Mouse (Mus musculus): ENCODE measurements around the gene Prkce. TPM values are rescaled to one million over a fixed set of nuclear protein-coding genes. Genes with fewer than 3 reads are reported as not detected.

Gene Prkce
- polyA plus RNA-seq, 1 experiment from 2014 or later = 5.3 TPM

DNA sequence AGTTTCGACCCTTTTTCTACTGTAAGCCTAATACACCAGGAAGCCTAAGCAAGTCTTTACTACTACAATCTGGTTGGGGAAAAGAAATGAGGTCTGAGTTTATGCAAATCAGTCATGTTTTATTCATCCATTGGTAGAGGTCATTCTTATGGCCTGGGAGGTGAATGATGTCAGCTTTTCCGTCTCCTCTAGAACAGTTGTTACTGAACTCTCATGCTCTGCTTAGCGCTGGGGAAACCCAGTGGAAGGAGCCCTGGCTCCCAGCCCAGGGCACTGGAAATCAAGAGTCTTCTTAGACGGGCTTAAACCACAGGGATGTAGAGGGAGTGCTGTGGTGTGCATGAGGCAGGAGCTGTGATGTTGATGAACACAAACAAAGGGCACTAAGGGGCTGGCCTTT is 232.4 kb downstream of the Prkce start:
- 61% methylated on average over 4 of the region's 4 CpGs for WGBS
- H3K4me1 ChIP-seq = no peaks in the 10 kb centered on the region
- H3K27me3 ChIP-seq = no peaks in the 10 kb centered on the region
- H3K4me2 ChIP-seq (replicated peaks) = no peak overlapping the region
- no peaks in the 10 kb centered on the region for H3K36me3 ChIP-seq
- H3K27ac ChIP-seq (replicated peaks) = no peak overlapping the region
- H3K9ac ChIP-seq (replicated peaks) = no peak overlapping the region
- no peaks in the 10 kb centered on the region for H3K9me3 ChIP-seq
- no peak overlapping the region for H3K4me3 ChIP-seq
- ATAC-seq (ENCODE audit: low FRiP score, low read depth) = no peak

- H3K27ac ChIP-seq (replicated peaks) = no peak overlapping the region
- no peak for ATAC-seq (ENCODE audit: low FRiP score, low read depth)
Measured at GRCm38 (mm10) chr17:86404795-86405501, 237.4 kb downstream of the Prkce start.

GRCm38 (mm10) chr17:86405644-86406043 is 238.1 kb downstream of the Prkce start:
- Histone ChIP-seq H3K4me2 (replicated peaks) (no peak overlapping the region), H3K9ac (replicated peaks) (no peak overlapping the region), H3K4me1 (peaks cover 8% of the 10 kb centered on the region), H3K36me3 (no peaks in the 10 kb centered on the region), H3K9me3 (no peaks in the 10 kb centered on the region), H3K27ac (replicated peaks) (no peak overlapping the region), H3K4me3 (no peak overlapping the region), H3K27me3 (peaks cover 13% of the 10 kb centered on the region; the same call in 1 of the 2 replicates)
- 88% methylated on average over 8 of the region's 8 CpGs for WGBS
- no peak for ATAC-seq (ENCODE audit: low FRiP score, low read depth)

More at GRCm38 (mm10) chr17:86404795-86405501, 237.4 kb downstream of the Prkce start:
- Histone ChIP-seq H3K4me2 (replicated peaks) (no peak overlapping the region), H3K36me3 (no peaks in the 10 kb centered on the region), H3K27me3 (peaks cover 6% of the 10 kb centered on the region; the same call in 1 of the 2 replicates), H3K9me3 (no peaks in the 10 kb centered on the region), H3K4me3 (no peak overlapping the region), H3K4me1 (peaks cover 2% of the 10 kb centered on the region), H3K9ac (replicated peaks) (no peak overlapping the region)
- WGBS = 74% methylated on average over 11 of the region's 11 CpGs

- Histone ChIP-seq H3K27ac (replicated peaks) (no peak overlapping the region), H3K4me3 (no peak overlapping the region), H3K27me3 (peaks cover 36% of the 10 kb centered on the region), H3K36me3 (no peaks in the 10 kb centered on the region), H3K4me2 (replicated peaks) (no peak overlapping the region), H3K4me1 (peaks cover 24% of the 10 kb centered on the region), H3K9ac (replicated peaks) (no peak overlapping the region), H3K9me3 (no peaks in the 10 kb centered on the region)
- 76% methylated on average over 8 of the region's 8 CpGs for WGBS
- no peak for ATAC-seq (ENCODE audit: low FRiP score, low read depth)
Measured at GRCm38 (mm10) chr17:86407921-86408613, 240.5 kb downstream of the Prkce start.

DNA sequence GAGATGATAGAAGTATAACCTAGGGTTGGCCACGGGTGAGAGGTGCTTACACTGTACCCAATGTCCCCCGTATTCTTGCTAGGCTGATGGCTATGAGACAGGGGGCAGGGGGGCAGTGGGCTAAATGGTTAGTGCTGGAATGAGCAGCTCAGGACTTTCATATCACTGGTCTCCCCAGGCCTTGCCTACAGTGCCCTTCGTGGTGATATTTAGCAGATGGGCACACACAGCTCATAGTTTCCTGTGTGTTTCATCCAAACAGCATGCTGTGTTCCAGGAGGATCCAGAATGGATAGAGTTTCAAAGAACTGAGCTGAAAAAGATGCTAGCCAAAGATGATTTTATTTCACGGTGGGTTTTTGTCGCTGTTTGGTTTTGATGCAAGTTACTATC is 241.0 kb downstream of the Prkce start:
- Histone ChIP-seq H3K9ac (replicated peaks) (no peak overlapping the region), H3K4me3 (no peak overlapping the region), H3K4me2 (replicated peaks) (no peak overlapping the region), H3K27ac (replicated peaks) (no peak overlapping the region), H3K9me3 (no peaks in the 10 kb centered on the region), H3K36me3 (no peaks in the 10 kb centered on the region), H3K4me1 (peaks cover 24% of the 10 kb centered on the region), H3K27me3 (peaks cover 41% of the 10 kb centered on the region)
- ATAC-seq (ENCODE audit: low FRiP score, low read depth) = no peak
- WGBS = 90% methylated on average over 5 of the region's 5 CpGs

- WGBS = 89% methylated on average over 8 of the region's 8 CpGs
- H3K27ac ChIP-seq (replicated peaks) = no peak overlapping the region
- no peaks in the 10 kb centered on the region for H3K36me3 ChIP-seq
- peaks cover 29% of the 10 kb centered on the region for H3K4me1 ChIP-seq
- H3K9me3 ChIP-seq = no peaks in the 10 kb centered on the region
- peaks cover 43% of the 10 kb centered on the region for H3K27me3 ChIP-seq
- no peak overlapping the region for H3K4me2 ChIP-seq (replicated peaks)
- no peak overlapping the region for H3K9ac ChIP-seq (replicated peaks)
- no peak overlapping the region for H3K4me3 ChIP-seq
- ATAC-seq (ENCODE audit: low FRiP score, low read depth) = no peak
Measured at GRCm38 (mm10) chr17:86409485-86409884, 241.9 kb downstream of the Prkce start.

- Histone ChIP-seq H3K9me3 (no peaks in the 10 kb centered on the region), H3K4me2 (replicated peaks) (peak overlapping the region; percentile 27), H3K36me3 (no peaks in the 10 kb centered on the region), H3K27ac (replicated peaks) (no peak overlapping the region; the same call in 1 of the 2 replicates), H3K4me3 (no peak overlapping the region), H3K27me3 (peaks cover 43% of the 10 kb centered on the region), H3K4me1 (peaks cover 33% of the 10 kb centered on the region), H3K9ac (replicated peaks) (no peak overlapping the region)
- peak; percentile 47; the same call in 1 of the 2 replicates for ATAC-seq (ENCODE audit: low FRiP score, low read depth)
- 38% methylated on average over 12 of the region's 12 CpGs for WGBS
Measured at GRCm38 (mm10) chr17:86410496-86410895, 242.9 kb downstream of the Prkce start.

- no peak for ATAC-seq (ENCODE audit: low FRiP score, low read depth)
- H3K36me3 ChIP-seq = no peaks in the 10 kb centered on the region
- no peak overlapping the region for H3K4me2 ChIP-seq (replicated peaks)
- H3K9ac ChIP-seq (replicated peaks) = no peak overlapping the region
- H3K4me3 ChIP-seq = no peak overlapping the region
- peaks cover 42% of the 10 kb centered on the region for H3K4me1 ChIP-seq
- WGBS = 86% methylated on average over 6 of the region's 6 CpGs
- no peaks in the 10 kb centered on the region for H3K9me3 ChIP-seq
- H3K27me3 ChIP-seq = peaks cover 58% of the 10 kb centered on the region
- no peak overlapping the region for H3K27ac ChIP-seq (replicated peaks)
Measured at GRCm38 (mm10) chr17:86412141-86412540, 244.6 kb downstream of the Prkce start.

- no peak overlapping the region for H3K4me3 ChIP-seq
- H3K9ac ChIP-seq (replicated peaks) = no peak overlapping the region
- H3K27me3 ChIP-seq = peaks cover 77% of the 10 kb centered on the region
- H3K9me3 ChIP-seq = no peaks in the 10 kb centered on the region
- 0 out of 2 replicates have a peak overlapping the region, but pooled peaks have one; percentile 25 for H3K27ac ChIP-seq (replicated peaks)
- no peak overlapping the region; the same call in 1 of the 2 replicates for H3K4me2 ChIP-seq (replicated peaks)
- peaks cover 42% of the 10 kb centered on the region for H3K4me1 ChIP-seq
- ATAC-seq (ENCODE audit: low FRiP score, low read depth) = peak; percentile 83
- no peaks in the 10 kb centered on the region for H3K36me3 ChIP-seq
- 51% methylated on average over 8 of the region's 8 CpGs for WGBS
Measured at GRCm38 (mm10) chr17:86414608-86415007, 247.0 kb downstream of the Prkce start.

GRCm38 (mm10) chr17:86415989-86416388 is 248.4 kb downstream of the Prkce start:
- Histone ChIP-seq H3K27me3 (peaks cover 78% of the 10 kb centered on the region), H3K9me3 (0 out of 2 replicates have a peak, but pooled peaks cover 5% of the 10 kb centered on the region), H3K4me2 (replicated peaks) (no peak overlapping the region), H3K36me3 (no peaks in the 10 kb centered on the region), H3K27ac (replicated peaks) (no peak overlapping the region), H3K4me3 (no peak overlapping the region), H3K4me1 (peaks cover 30% of the 10 kb centered on the region), H3K9ac (replicated peaks) (no peak overlapping the region)
- 92% methylated on average over 7 of the region's 7 CpGs for WGBS
- no peak for ATAC-seq (ENCODE audit: low FRiP score, low read depth)

DNA sequence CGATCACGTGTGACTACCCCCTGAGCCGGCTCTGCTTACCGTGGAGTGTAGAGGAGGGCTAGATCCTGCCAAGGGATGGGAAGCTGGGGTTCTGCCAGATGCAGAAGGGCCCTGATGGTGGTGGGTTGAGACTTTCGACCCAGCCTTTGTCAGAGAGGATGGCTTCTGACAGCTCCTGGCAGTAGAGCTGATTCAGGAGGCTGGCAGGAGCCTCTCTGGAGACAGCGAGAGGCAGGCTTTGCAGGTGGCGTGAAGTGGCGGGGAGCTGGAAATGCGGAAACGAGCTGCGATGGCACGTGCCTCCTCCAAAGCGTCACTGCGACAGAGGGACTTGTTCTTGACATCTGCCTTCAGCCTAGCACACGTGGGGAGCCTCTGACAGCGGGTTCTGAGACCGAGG is 250.7 kb downstream of the Prkce start:
- H3K4me2 ChIP-seq (replicated peaks) = no peak overlapping the region
- H3K27me3 ChIP-seq = peaks cover 60% of the 10 kb centered on the region
- H3K27ac ChIP-seq (replicated peaks) = no peak overlapping the region
- H3K4me1 ChIP-seq = peaks cover 18% of the 10 kb centered on the region
- ATAC-seq (ENCODE audit: low FRiP score, low read depth) = no peak
- H3K4me3 ChIP-seq = no peak overlapping the region
- H3K9ac ChIP-seq (replicated peaks) = no peak overlapping the region
- WGBS = 86% methylated on average over 17 of the region's 17 CpGs
- 0 out of 2 replicates have a peak, but pooled peaks cover 5% of the 10 kb centered on the region for H3K9me3 ChIP-seq
- no peaks in the 10 kb centered on the region for H3K36me3 ChIP-seq

GRCm38 (mm10) chr17:86419199-86419598 is 251.6 kb downstream of the Prkce start:
- peaks cover 20% of the 10 kb centered on the region for H3K4me1 ChIP-seq
- peaks cover 55% of the 10 kb centered on the region for H3K27me3 ChIP-seq
- no peak overlapping the region for H3K4me2 ChIP-seq (replicated peaks)
- no peak overlapping the region for H3K9ac ChIP-seq (replicated peaks)
- H3K36me3 ChIP-seq = no peaks in the 10 kb centered on the region
- H3K9me3 ChIP-seq = 0 out of 2 replicates have a peak, but pooled peaks cover 5% of the 10 kb centered on the region
- no peak overlapping the region for H3K27ac ChIP-seq (replicated peaks)
- no peak overlapping the region for H3K4me3 ChIP-seq
- no peak for ATAC-seq (ENCODE audit: low FRiP score, low read depth)
- WGBS = 95% methylated on average over 6 of the region's 6 CpGs

Data from midbrain, embryonic 12.5 days (tissue).